Mouse (Mus musculus): ENCODE data around the gene Cyp4f17.

GRCm38 (mm10) chr17:32527748-32528147 is 21.9 kb downstream of the Cyp4f17 start:
- TF ChIP-seq CTCF (IDR thresholded peaks at IDR 0.05; ENCODE audit: borderline replicate concordance, insufficient read depth, low read length) = no peak
- no peak for TF ChIP-seq POLR2A (IDR thresholded peaks at IDR 0.05; ENCODE audit: low read depth, low read length)
